Mouse (Mus musculus) gastrocnemius, postnatal 4 days (tissue): ENCODE results near the gene Rftn1. TPM values are rescaled to one million over a fixed set of nuclear protein-coding genes. Genes with fewer than 3 reads are reported as not detected.
"Not testable (repeated sequence)": the region's sequence is repeated elsewhere in the genome, so short reads cannot be mapped to it uniquely, and the experiment has no call there.

ENCODE experiments used
- DNase-seq, 2 experiments: peaks; one replicate each; pipeline ENCODE4 v3.0.0; 2021 to 2022; ENCODE audit warnings: low spot score in 2 of 2, mixed read lengths in 2 of 2
- total RNA-seq, 2 experiments: library from RNA; stranded (reverse); gene quantifications; 2 replicates each; pipeline ENCODE4 v1.2.3; 2021

Rftn1 gene
- total RNA-seq, 2 experiments from 2014 or later, result 36.2 to 42.7 TPM

GRCm38 (mm10) chr17:50131698-50132097 lies 58.8 kb downstream of the Rftn1 start:
- DNase-seq, result no peak

- DNase-seq, result no peak
Measured at GRCm38 (mm10) chr17:50130421-50130820, 60.1 kb downstream of the Rftn1 start.

- DNase-seq, result no peak
Measured at GRCm38 (mm10) chr17:50128392-50128791, 62.1 kb downstream of the Rftn1 start.

- no peak for DNase-seq
Measured at GRCm38 (mm10) chr17:50127045-50127813, 63.2 kb downstream of the Rftn1 start.

- no peak for DNase-seq
Measured at GRCm38 (mm10) chr17:50126545-50126944, 63.9 kb downstream of the Rftn1 start.

- no peak for DNase-seq
Measured at GRCm38 (mm10) chr17:50125900-50126299, 64.6 kb downstream of the Rftn1 start.

GRCm38 (mm10) chr17:50125245-50125798 lies 65.2 kb downstream of the Rftn1 start:
- no peak for DNase-seq

- DNase-seq, result no peak
Measured at GRCm38 (mm10) chr17:50124708-50125107, 65.8 kb downstream of the Rftn1 start.

GRCm38 (mm10) chr17:50122555-50122954 lies 67.9 kb downstream of the Rftn1 start:
- no peak for DNase-seq

GRCm38 (mm10) chr17:50120098-50120497 lies 70.4 kb downstream of the Rftn1 start:
- no peak for DNase-seq

- DNase-seq, result no peak
Measured at GRCm38 (mm10) chr17:50117461-50117860, 73.0 kb downstream of the Rftn1 start.

- DNase-seq, result peak in 1 of 2 experiments; percentile 36
Measured at GRCm38 (mm10) chr17:50116980-50117379, 73.5 kb downstream of the Rftn1 start.

- DNase-seq, result not testable (repeated sequence)
Measured at GRCm38 (mm10) chr17:50116401-50116800, 74.1 kb downstream of the Rftn1 start.

GRCm38 (mm10) chr17:50115716-50116115 lies 74.8 kb downstream of the Rftn1 start:
- DNase-seq, result not testable (repeated sequence)

- no peak for DNase-seq
Measured at GRCm38 (mm10) chr17:50114659-50115058, 75.8 kb downstream of the Rftn1 start.

- DNase-seq, result no peak
Measured at GRCm38 (mm10) chr17:50110650-50111415, 79.6 kb downstream of the Rftn1 start.

- DNase-seq, result no peak
Measured at GRCm38 (mm10) chr17:50106811-50107210, 83.7 kb downstream of the Rftn1 start.

GRCm38 (mm10) chr17:50104131-50104530 lies 86.3 kb downstream of the Rftn1 start:
- no peak for DNase-seq

GRCm38 (mm10) chr17:50101416-50101815 lies 89.1 kb downstream of the Rftn1 start:
- no peak for DNase-seq

GRCm38 (mm10) chr17:50100070-50100469 lies 90.4 kb downstream of the Rftn1 start:
- no peak for DNase-seq

GRCm38 (mm10) chr17:50099378-50099777 lies 91.1 kb downstream of the Rftn1 start:
- DNase-seq, result no peak

- DNase-seq, result no peak
Measured at GRCm38 (mm10) chr17:50098297-50098696, 92.2 kb downstream of the Rftn1 start.
